Mouse (Mus musculus) spleen, postnatal 0 days (tissue): Measurements from ENCODE around the gene Dok4. TPM values are rescaled to one million over a fixed set of nuclear protein-coding genes. Genes with fewer than 3 reads are reported as not detected.

ENCODE experiments used
- polyA plus RNA-seq: library from polyadenylated mRNA; unstranded; fragments of >200 nt; fragmentation: Nextera tagmentation; extraction: Ambion mirVana; gene quantifications from 2 replicates; pipeline ENCODE4 v1.2.1, GENCODE M21; 2015

Gene Dok4
- 7.4 and 9.2 TPM in 2 replicates for polyA plus RNA-seq

GRCm38 (mm10) chr8:94876197-94876730 lies at the start of gene Dok4:
TSS of gene Dok4 (minus strand) at chr8:94876330.

GRCm38 (mm10) chr8:94923405-94923804 lies 47.3 kb upstream of the Dok4 start, which contains the start of gene Adgrg5:
TSS of gene Adgrg5 (plus strand) at chr8:94923694.

GRCm38 (mm10) chr8:94917851-94918495 lies 41.8 kb upstream of the Dok4 start, which contains the start of gene Ccdc102a:
TSS of gene Ccdc102a (minus strand) at chr8:94918098.

GRCm38 (mm10) chr8:94857346-94858173 lies 18.6 kb downstream of the Dok4 start, which contains the start of gene Polr2c:
TSS of gene Polr2c (plus strand) at chr8:94857450.

GRCm38 (mm10) chr8:94837662-94838574 lies 38.2 kb downstream of the Dok4 start, which contains the start of the genes Coq9 and Ciapin1:
TSS of gene Coq9 (plus strand) at chr8:94838321.
TSS of gene Ciapin1 (minus strand) at chr8:94838358.

Other genes with a start within 250 kb of the Dok4 start
- gene Arl2bp, start 209.7 kb downstream of the Dok4 start, polyA plus RNA-seq: 63.1 and 63.7 TPM in 2 replicates
- 0.13 and 0.18 TPM in 2 replicates for gene Pllp, start 180.1 kb downstream of the Dok4 start, polyA plus RNA-seq
- gene Ccl22, start 130.7 kb downstream of the Dok4 start, polyA plus RNA-seq: 0.28 and 0.57 TPM in 2 replicates
- 0.55 and 0.69 TPM in 2 replicates for gene Cx3cl1, start 104.3 kb downstream of the Dok4 start, polyA plus RNA-seq
- gene Ccl17, start 65.9 kb downstream of the Dok4 start, polyA plus RNA-seq: 0.74 and 1.0 TPM in 2 replicates
- gene Coq9, start 38.0 kb downstream of the Dok4 start, polyA plus RNA-seq: 41.9 and 42.7 TPM in 2 replicates
- gene Ciapin1, start 38.0 kb downstream of the Dok4 start, polyA plus RNA-seq: 72.3 and 74.2 TPM in 2 replicates
- 91.9 and 94.6 TPM in 2 replicates for gene Polr2c, start 18.9 kb downstream of the Dok4 start, polyA plus RNA-seq
- 5.9 and 8.1 TPM in 2 replicates for gene Ccdc102a, start 41.8 kb upstream of the Dok4 start, polyA plus RNA-seq
- 0.53 and 0.80 TPM in 2 replicates for gene Adgrg5, start 47.4 kb upstream of the Dok4 start, polyA plus RNA-seq
- gene Adgrg1, start 98.4 kb upstream of the Dok4 start, polyA plus RNA-seq: 37.9 and 40.2 TPM in 2 replicates
- gene Adgrg3, start 141.4 kb upstream of the Dok4 start, polyA plus RNA-seq: 12.8 and 17.1 TPM in 2 replicates
- 0.35 and 0.65 TPM in 2 replicates for gene Drc7, start 178.8 kb upstream of the Dok4 start, polyA plus RNA-seq
- gene Katnb1, start 204.9 kb upstream of the Dok4 start, polyA plus RNA-seq: 9.8 and 11.8 TPM in 2 replicates